Mouse (Mus musculus): Measurements from ENCODE around the gene 4931406P16Rik. TPM values are rescaled to one million over a fixed set of nuclear protein-coding genes. Genes with fewer than 3 reads are reported as not detected.
A peak's percentile ranks its signal among the peaks of the same experiment; 100 is the strongest.

4931406P16Rik gene
- polyA plus RNA-seq, 1 experiment from 2014 or later: 40.5 TPM

GRCm38 (mm10) chr7:34234610-34235561 is 78.5 kb downstream of the 4931406P16Rik start:
- Histone ChIP-seq H3K4me1 (ENCODE audit: control insufficient read depth in 2 of 2, insufficient read depth in 2 of 2, low read length in 2 of 2) (peaks cover 7 to 14% of the 10 kb centered on the region in 2 experiments), H3K4me2 (ENCODE audit: low read length) (peak overlapping the region; percentile 84), H3K36me3 (ENCODE audit: control insufficient read depth, insufficient read depth, low read length) (peaks cover 40% of the 10 kb centered on the region), H3K27ac (replicated peaks in 1 of 2; ENCODE audit: control insufficient read depth in 1 of 2, insufficient read depth in 1 of 2, low read depth in 2 of 2, low read length in 2 of 2) (peak overlapping the region; percentile 91 to 93), H3K9ac (ENCODE audit: low read length) (peak overlapping the region; percentile 82), H3K9me3 (ENCODE audit: control insufficient read depth, low read length) (no peaks in the 10 kb centered on the region), H3K4me3 (ENCODE audit: control insufficient read depth in 1 of 2, insufficient read depth in 1 of 2, low read depth in 1 of 2, low read length in 2 of 2) (peak overlapping the region; percentile 47 to 51), H3K27me3 (ENCODE audit: control insufficient read depth, insufficient read depth, low read length) (no peaks in the 10 kb centered on the region)
- no peak for ATAC-seq (ENCODE audit: insufficient number of reproducible peaks, insufficient read depth, low FRiP score, low read depth)
- WGBS: 3% methylated on average over 17 of the region's 17 CpGs

GRCm38 (mm10) chr7:34233909-34234609 is 79.3 kb downstream of the 4931406P16Rik start:
- Histone ChIP-seq H3K36me3 (ENCODE audit: control insufficient read depth, insufficient read depth, low read length) (peaks cover 32% of the 10 kb centered on the region), H3K4me3 (ENCODE audit: control insufficient read depth in 1 of 2, insufficient read depth in 1 of 2, low read depth in 1 of 2, low read length in 2 of 2) (peak overlapping the region; percentile 47 to 51), H3K27me3 (ENCODE audit: control insufficient read depth, insufficient read depth, low read length) (no peaks in the 10 kb centered on the region), H3K27ac (replicated peaks in 1 of 2; ENCODE audit: control insufficient read depth in 1 of 2, insufficient read depth in 1 of 2, low read depth in 2 of 2, low read length in 2 of 2) (peak overlapping the region; percentile 91 to 93), H3K4me1 (ENCODE audit: control insufficient read depth in 2 of 2, insufficient read depth in 2 of 2, low read length in 2 of 2) (peaks cover 9 to 16% of the 10 kb centered on the region in 2 experiments), H3K4me2 (ENCODE audit: low read length) (peak overlapping the region; percentile 84), H3K9ac (ENCODE audit: low read length) (peak overlapping the region; percentile 82), H3K9me3 (ENCODE audit: control insufficient read depth, low read length) (no peaks in the 10 kb centered on the region)
- WGBS: under 1% methylated on average over 46 of the region's 46 CpGs
- peak; percentile 87 for ATAC-seq (ENCODE audit: insufficient number of reproducible peaks, insufficient read depth, low FRiP score, low read depth)

- 36% methylated on average over 7 of the region's 7 CpGs for WGBS
- no peak for ATAC-seq (ENCODE audit: insufficient number of reproducible peaks, insufficient read depth, low FRiP score, low read depth)
- peak overlapping the region; percentile 91 to 93 for H3K27ac ChIP-seq (replicated peaks in 1 of 2; ENCODE audit: control insufficient read depth in 1 of 2, insufficient read depth in 1 of 2, low read depth in 2 of 2, low read length in 2 of 2)
Measured at GRCm38 (mm10) chr7:34232785-34233725, 80.3 kb downstream of the 4931406P16Rik start.

GRCm38 (mm10) chr7:34230116-34230515 is 83.2 kb downstream of the 4931406P16Rik start, which contains the start of gene Gpi1:
TSS of gene Gpi1 (minus strand) at chr7:34230336.
- peak within 1 kb of the TSS; percentile 98 for H3K9ac ChIP-seq (ENCODE audit: low read length)
- no peaks in the 10 kb centered on the region for H3K9me3 ChIP-seq (ENCODE audit: control insufficient read depth, low read length)
- peak within 1 kb of the TSS; percentile 87 for H3K4me2 ChIP-seq (ENCODE audit: low read length)
- ATAC-seq (ENCODE audit: insufficient number of reproducible peaks, insufficient read depth, low FRiP score, low read depth): peak; percentile 62
- H3K27me3 ChIP-seq (ENCODE audit: control insufficient read depth, insufficient read depth, low read length): no peaks in the 10 kb centered on the region
- H3K4me1 ChIP-seq (ENCODE audit: control insufficient read depth in 2 of 2, insufficient read depth in 2 of 2, low read length in 2 of 2): peaks cover 28 to 55% of the 10 kb centered on the region in 2 experiments
- H3K27ac ChIP-seq (replicated peaks in 1 of 2; ENCODE audit: control insufficient read depth in 1 of 2, insufficient read depth in 1 of 2, low read depth in 2 of 2, low read length in 2 of 2): peak within 1 kb of the TSS; percentile 87 to 98
- H3K36me3 ChIP-seq (ENCODE audit: control insufficient read depth, insufficient read depth, low read length): peaks cover 37% of the 10 kb centered on the region
- WGBS: under 1% methylated on average over 39 of the region's 39 CpGs
- peak within 1 kb of the TSS; percentile 73 to 85 for H3K4me3 ChIP-seq (ENCODE audit: control insufficient read depth in 1 of 2, insufficient read depth in 1 of 2, low read depth in 1 of 2, low read length in 2 of 2)

More at GRCm38 (mm10) chr7:34232785-34233725, 80.3 kb downstream of the 4931406P16Rik start:
- H3K36me3 ChIP-seq (ENCODE audit: control insufficient read depth, insufficient read depth, low read length): peaks cover 29% of the 10 kb centered on the region
- peak overlapping the region; percentile 84 for H3K4me2 ChIP-seq (ENCODE audit: low read length)
- H3K4me3 ChIP-seq (ENCODE audit: control insufficient read depth in 1 of 2, insufficient read depth in 1 of 2, low read depth in 1 of 2, low read length in 2 of 2): peak overlapping the region; percentile 47 to 51
- H3K27me3 ChIP-seq (ENCODE audit: control insufficient read depth, insufficient read depth, low read length): no peaks in the 10 kb centered on the region
- H3K9ac ChIP-seq (ENCODE audit: low read length): peak overlapping the region; percentile 67
- H3K9me3 ChIP-seq (ENCODE audit: control insufficient read depth, low read length): no peaks in the 10 kb centered on the region
- peaks cover 16 to 26% of the 10 kb centered on the region in 2 experiments for H3K4me1 ChIP-seq (ENCODE audit: control insufficient read depth in 2 of 2, insufficient read depth in 2 of 2, low read length in 2 of 2)

- H3K4me1 ChIP-seq (ENCODE audit: control insufficient read depth in 2 of 2, insufficient read depth in 2 of 2, low read length in 2 of 2): peaks cover 28 to 55% of the 10 kb centered on the region in 2 experiments
- peak overlapping the region; percentile 87 for H3K4me2 ChIP-seq (ENCODE audit: low read length)
- H3K27ac ChIP-seq (replicated peaks in 1 of 2; ENCODE audit: control insufficient read depth in 1 of 2, insufficient read depth in 1 of 2, low read depth in 2 of 2, low read length in 2 of 2): peak overlapping the region; percentile 87 to 98
- peak overlapping the region; percentile 73 to 85 for H3K4me3 ChIP-seq (ENCODE audit: control insufficient read depth in 1 of 2, insufficient read depth in 1 of 2, low read depth in 1 of 2, low read length in 2 of 2)
- H3K9me3 ChIP-seq (ENCODE audit: control insufficient read depth, low read length): no peaks in the 10 kb centered on the region
- WGBS: 0% methylated on average over 19 of the region's 19 CpGs
- no peaks in the 10 kb centered on the region for H3K27me3 ChIP-seq (ENCODE audit: control insufficient read depth, insufficient read depth, low read length)
- H3K36me3 ChIP-seq (ENCODE audit: control insufficient read depth, insufficient read depth, low read length): peaks cover 41% of the 10 kb centered on the region
- ATAC-seq (ENCODE audit: insufficient number of reproducible peaks, insufficient read depth, low FRiP score, low read depth): peak; percentile 6; the same call in 1 of the 2 replicates
- peak overlapping the region; percentile 98 for H3K9ac ChIP-seq (ENCODE audit: low read length)
Measured at GRCm38 (mm10) chr7:34229691-34230111, 83.7 kb downstream of the 4931406P16Rik start.

GRCm38 (mm10) chr7:34229153-34229552 is 84.2 kb downstream of the 4931406P16Rik start:
- Histone ChIP-seq H3K9ac (ENCODE audit: low read length) (peak overlapping the region; percentile 98), H3K4me1 (ENCODE audit: control insufficient read depth in 2 of 2, insufficient read depth in 2 of 2, low read length in 2 of 2) (peaks cover 28 to 55% of the 10 kb centered on the region in 2 experiments), H3K9me3 (ENCODE audit: control insufficient read depth, low read length) (no peaks in the 10 kb centered on the region), H3K27me3 (ENCODE audit: control insufficient read depth, insufficient read depth, low read length) (no peaks in the 10 kb centered on the region), H3K4me2 (ENCODE audit: low read length) (peak overlapping the region; percentile 87), H3K36me3 (ENCODE audit: control insufficient read depth, insufficient read depth, low read length) (peaks cover 46% of the 10 kb centered on the region), H3K4me3 (ENCODE audit: control insufficient read depth in 1 of 2, insufficient read depth in 1 of 2, low read depth in 1 of 2, low read length in 2 of 2) (peak overlapping the region; percentile 73 to 85), H3K27ac (replicated peaks in 1 of 2; ENCODE audit: control insufficient read depth in 1 of 2, insufficient read depth in 1 of 2, low read depth in 2 of 2, low read length in 2 of 2) (peak overlapping the region; percentile 87 to 98)
- WGBS: 4% methylated on average over 5 of the region's 5 CpGs
- no peak for ATAC-seq (ENCODE audit: insufficient number of reproducible peaks, insufficient read depth, low FRiP score, low read depth)
